Mouse (Mus musculus) T-helper 17 cell (primary cell): ENCODE measurements at regions not wholly inside any gene's neighbourhood (a gene's known extent, or its start where the extent isn't known, plus 50 kb on each side); places are given as distances from the start of the nearest gene placed in this dataset.

ENCODE experiments used
- in situ Hi-C, 2 experiments: fragments of 300-600 bp; cut with MboI, MseI; formaldehyde crosslinking; loops; 1 replicate in 1 of 2; 2 replicates in 1 of 2; pipeline ENCODE4 v1.15.1; 2025; ENCODE audit warnings: high pct_unique_total_duplicates in 2 of 2

- in situ Hi-C loops: loop anchor here in 1 of 2 experiments (10.0 kb wide), 1 partner anchor 1354 kb away; no protein-coding TSS in a partner anchor
Measured at GRCm38 (mm10) chr8:116298891-116299290, 205.9 kb upstream of the Dynlrb2 start.

GRCm38 (mm10) chr8:116290671-116291245 lies 214.0 kb upstream of the Dynlrb2 start:
- in situ Hi-C loops: loop anchor here in 1 of 2 experiments (10.0 kb wide), 1 partner anchor 1346 kb away; no protein-coding TSS in a partner anchor

GRCm38 (mm10) chr8:116289237-116289636 lies 215.5 kb upstream of the Dynlrb2 start:
- in situ Hi-C loops: no loop called here

DNA sequence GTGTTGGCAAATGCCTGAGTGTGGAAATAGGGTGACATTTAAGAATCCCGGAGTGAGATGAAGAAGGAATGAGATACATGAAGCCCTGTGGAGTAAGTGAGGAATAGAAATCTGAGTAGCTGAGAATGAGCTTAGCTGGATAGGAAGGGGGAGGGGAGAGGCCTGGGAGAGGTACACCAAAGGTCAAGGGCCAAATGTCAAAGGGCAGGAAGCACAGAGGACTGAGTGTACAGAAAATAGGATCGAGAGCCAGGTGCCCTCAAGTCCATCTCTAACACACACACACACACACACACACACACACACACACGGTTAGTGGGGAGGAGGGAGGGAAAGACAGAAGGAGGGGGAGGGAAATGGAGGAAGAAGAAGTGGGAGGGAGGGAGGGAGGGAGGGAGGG lies 220.8 kb upstream of the Dynlrb2 start:
- in situ Hi-C loops: no loop called here

- in situ Hi-C loops: no loop called here
Measured at GRCm38 (mm10) chr8:116282341-116282740, 222.4 kb upstream of the Dynlrb2 start.

- in situ Hi-C loops: no loop called here
Measured at GRCm38 (mm10) chr8:116275014-116275413, 229.8 kb upstream of the Dynlrb2 start.

- in situ Hi-C loops: no loop called here
Measured at GRCm38 (mm10) chr8:116271238-116271637, 233.5 kb upstream of the Dynlrb2 start.

DNA sequence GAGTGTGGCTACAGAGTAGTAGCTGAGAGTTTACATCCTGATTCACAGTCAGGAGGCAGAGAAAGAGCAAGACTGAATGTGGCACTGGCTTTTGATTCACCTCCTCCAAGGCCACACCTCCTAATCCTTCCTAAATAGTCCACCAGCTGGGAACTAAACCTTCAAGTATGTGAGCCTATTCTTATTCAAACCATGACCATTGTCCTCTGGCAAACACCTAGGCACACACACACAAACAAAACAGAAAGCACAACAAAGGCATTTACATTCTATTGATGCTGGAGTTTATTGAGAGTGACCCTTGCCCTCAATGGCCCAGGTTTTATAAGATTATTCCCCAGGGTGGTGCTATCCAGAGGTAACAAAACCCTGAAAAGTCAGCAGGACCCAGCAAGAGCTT lies 235.4 kb upstream of the Dynlrb2 start:
- in situ Hi-C loops: no loop called here

DNA sequence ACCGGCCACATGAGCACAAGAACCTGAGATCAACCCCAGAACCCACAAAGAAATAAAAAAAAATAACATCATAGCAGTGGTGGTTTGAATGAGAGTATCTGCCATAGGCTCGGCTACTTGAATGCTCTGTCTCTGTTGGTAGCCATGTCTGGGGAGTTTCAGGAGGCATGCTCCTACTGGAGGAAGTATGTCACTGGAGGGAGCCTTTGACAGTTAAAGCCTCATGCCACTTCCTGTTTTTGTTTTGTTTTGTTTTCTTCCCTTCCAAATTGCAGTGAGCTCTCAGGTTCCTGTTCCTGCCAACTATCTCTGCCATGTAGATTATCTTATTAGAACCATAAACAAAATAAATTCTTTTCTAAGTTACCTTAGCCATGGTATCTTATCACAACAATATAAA lies 236.1 kb upstream of the Dynlrb2 start:
- in situ Hi-C loops: no loop called here

DNA sequence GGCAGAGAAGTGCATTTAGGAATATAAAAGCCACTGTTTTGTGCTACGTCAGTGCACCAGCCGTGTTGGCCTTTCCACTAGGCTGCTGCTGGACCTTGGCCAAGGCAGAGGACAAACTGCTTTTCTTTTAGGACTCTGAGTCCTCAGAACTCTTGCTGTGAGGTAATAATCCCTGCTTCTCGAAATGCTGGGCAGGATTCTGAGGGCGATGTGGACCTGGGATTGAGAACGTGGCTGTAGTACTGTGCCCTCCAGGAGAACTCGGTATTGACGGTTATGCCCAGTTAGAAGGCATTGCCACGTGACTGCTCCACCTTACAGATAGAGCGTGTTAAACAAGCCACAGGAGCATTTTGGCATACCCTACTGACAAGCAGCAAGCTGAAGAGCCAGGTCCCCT lies 236.6 kb upstream of the Dynlrb2 start:
- in situ Hi-C loops: no loop called here

DNA sequence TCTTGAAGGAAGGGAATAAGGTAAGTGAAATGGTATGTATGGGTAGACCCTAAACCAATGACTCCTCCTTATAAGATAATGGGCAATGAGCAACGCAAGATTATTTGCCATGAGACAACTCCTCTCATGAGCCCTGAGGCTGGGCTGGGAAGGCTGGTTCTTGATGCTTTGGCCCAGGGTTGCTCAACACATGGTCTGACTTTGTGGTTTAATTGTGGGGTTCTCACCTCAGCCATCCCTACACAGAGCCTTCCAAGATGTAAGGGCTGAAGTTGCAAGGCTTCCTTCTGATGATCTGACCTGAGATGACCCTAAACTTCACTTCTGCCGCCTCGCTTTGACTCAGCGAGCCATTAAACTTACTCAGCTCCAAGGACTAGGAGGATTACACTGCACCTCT lies 237.8 kb upstream of the Dynlrb2 start:
- in situ Hi-C loops: no loop called here

DNA sequence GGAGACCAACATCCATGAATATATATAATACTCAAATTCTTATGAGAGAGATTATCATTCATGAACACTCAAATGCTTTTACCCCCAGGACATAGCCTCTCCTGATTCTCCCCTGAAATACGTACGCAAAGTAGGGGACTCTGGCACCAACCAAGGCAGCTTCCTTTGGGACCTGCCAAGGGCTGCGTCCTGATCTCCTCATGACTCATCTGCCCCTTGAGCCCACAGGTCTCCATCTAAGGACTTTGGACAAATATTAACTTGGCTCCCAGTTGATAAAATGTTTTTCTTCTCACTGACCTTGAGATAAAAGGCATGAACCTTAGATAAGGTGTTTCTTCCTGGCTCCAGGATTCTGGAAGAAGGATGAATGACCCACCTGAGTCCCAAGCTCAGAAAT lies 239.2 kb upstream of the Dynlrb2 start:
- in situ Hi-C loops: no loop called here

GRCm38 (mm10) chr8:116264078-116264477 lies 240.7 kb upstream of the Dynlrb2 start:
- in situ Hi-C loops: no loop called here

DNA sequence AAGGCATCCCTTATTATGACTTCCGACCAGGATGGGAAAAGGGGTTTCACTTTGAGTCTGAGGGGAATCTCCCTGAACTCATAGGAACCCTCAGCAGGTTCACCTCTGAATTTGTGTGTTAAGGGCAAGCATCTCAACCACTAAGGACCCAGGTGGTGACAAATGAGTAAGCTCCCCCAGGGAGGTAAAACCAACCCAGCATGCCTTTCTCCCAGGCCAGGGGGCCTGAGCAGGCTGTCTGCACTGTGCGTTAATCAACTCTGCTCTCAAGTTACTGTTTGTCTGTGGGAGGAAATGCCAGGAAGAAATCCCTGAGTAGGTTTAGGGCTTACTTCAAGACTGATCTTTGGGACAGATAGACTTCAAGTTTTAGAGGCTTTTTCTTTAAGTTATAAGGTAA lies 243.5 kb upstream of the Dynlrb2 start:
- in situ Hi-C loops: no loop called here

- in situ Hi-C loops: no loop called here
Measured at GRCm38 (mm10) chr8:116255398-116255797, 249.4 kb upstream of the Dynlrb2 start.

DNA sequence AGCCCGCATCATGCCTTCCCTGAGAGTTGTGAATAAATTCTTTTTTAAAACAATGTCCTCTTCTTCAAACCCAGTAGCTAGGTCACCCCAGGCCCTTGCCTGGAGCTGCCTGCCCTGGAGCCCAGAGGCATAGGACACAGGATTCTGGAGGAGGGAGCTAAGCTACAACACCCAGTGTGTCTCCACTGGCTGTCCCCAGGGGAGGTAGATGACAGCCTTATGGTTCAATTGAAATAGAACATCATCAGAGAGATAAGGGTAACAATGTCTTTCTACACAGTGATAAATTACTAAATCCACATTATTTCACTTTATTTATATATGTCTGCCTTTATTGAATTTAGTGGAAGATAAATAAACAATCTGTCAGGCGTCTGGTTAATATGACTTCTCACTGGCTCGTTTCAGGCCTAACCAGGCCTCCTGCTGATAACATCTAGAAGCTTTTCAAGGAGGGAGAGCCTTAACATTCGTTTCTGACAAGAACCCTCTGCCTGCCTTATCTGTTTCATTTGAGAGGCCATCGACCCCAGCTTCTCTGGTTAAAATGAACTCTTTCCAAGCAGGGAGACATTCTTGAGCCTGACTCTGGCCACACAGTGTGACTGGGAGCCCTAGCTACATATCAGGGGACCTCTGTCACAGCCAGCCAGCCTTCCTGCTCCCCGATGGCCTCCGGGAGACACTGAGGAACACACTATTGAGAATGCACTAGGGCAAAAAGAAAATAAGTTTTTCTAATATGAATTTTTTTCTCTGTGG lies 252.1 kb upstream of the Dynlrb2 start:
- in situ Hi-C loops: no loop called here

DNA sequence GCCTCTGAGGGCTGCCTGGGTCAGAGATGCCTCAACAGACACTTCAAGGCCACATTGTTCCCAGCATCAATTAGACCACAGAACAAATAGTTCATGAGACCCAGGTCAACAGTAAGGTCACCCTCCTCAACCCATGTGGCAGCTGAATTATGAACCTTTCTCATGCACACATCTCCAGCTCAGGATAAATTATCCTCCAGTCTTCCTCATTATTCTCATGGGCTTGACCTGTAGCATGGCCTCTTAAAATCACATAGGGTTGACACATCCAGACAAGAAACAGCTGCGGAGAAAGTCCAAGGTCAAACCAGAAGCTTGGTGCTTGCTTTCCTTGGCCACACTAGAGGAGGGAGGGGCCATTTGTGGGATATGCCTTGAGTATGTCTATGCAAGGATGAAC lies 256.4 kb upstream of the Dynlrb2 start:
- in situ Hi-C loops: no loop called here

GRCm38 (mm10) chr8:116243493-116243892 lies 261.3 kb upstream of the Dynlrb2 start:
- in situ Hi-C loops: no loop called here

- in situ Hi-C loops: no loop called here
Measured at GRCm38 (mm10) chr8:116242972-116243371, 261.8 kb upstream of the Dynlrb2 start.

DNA sequence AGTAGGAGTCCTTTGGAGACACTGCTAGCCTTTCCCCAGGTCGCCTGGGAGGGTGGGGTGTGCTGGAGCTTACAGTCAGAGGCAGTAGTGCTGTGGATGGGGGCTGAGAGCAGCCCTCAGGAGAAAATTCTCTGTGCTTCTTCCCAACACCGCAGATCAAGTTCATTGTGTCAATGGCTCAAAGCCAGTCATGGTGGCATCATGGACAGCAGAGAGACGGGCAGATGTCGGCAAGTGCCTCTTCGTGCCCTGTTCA lies 262.9 kb upstream of the Dynlrb2 start:
- in situ Hi-C loops: no loop called here

DNA sequence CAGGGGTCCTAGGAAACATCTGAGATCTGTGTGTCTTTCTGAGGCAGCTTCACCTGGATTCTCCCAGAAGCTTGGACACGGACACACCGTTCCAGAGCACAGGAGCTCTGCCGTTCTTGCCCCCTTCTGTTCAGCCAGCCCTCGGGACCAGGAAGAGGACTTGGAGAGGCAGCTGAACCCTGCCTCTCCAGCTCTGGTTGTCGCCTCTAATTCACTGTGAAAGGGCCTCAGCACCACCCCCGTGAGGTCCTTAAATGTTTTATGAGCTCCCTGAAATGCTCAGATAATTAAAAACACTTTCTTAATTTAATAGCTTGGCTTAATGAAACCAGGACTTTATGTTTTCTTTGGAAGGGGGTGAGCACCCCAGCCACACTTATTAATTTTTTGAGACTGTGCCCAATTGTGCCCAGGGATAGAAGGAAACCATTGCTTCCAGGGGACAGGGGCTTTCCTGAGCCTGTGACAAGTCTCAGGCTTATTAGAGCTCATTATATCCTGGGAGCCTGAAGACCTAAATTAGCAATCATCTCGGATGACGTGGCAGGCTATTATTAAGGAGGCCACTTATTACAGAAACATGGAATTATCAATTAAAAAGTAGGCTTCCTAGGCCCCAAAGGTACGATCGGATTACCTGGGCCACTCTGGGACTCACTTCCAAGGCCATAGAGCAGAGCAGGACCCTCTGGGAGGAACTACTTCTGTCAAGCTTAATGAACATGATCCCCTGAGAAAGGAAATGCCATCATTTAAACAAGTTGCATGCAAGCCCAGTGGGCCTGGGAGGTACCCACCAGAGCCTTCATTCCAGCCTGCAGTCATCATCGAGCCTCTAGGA lies 263.4 kb upstream of the Dynlrb2 start:
- in situ Hi-C loops: no loop called here

GRCm38 (mm10) chr8:116238670-116239069 lies 266.1 kb upstream of the Dynlrb2 start:
- in situ Hi-C loops: no loop called here
